Mouse (Mus musculus) cerebellum, postnatal 14 days (tissue): ENCODE results near the gene C130026I21Rik.
A peak's percentile ranks its signal among the peaks of the same experiment; 100 is the strongest.
"Not testable (repeated sequence)": the region's sequence is repeated elsewhere in the genome, so short reads cannot be mapped to it uniquely, and the experiment has no call there.

Experiments used
- DNase-seq, 2 experiments: peaks; one replicate each; pipeline ENCODE4 v3.0.0; 2021; ENCODE audit warnings: mixed read lengths in 2 of 2

C130026I21Rik gene

DNA sequence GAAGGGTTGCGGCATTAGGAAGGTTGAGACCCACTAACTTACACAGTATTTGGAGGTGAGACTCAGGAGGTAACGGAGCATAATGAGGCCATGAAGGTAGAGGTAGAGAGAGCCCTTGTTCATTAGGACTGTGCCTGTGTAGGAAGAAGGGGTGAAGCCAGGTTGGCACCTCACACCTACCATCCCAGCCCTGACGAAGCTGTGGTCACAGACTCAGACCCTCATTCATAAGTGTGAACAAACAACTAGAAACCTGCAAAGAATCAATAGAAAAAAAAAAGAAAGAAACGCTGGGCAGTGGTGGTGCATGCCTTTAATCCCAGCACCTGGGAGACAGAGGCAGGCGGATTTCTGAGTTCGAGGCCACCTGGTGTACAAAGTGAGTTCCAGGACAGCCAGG lies 152.0 kb downstream of the C130026I21Rik start:
- not testable (repeated sequence) for DNase-seq

DNA sequence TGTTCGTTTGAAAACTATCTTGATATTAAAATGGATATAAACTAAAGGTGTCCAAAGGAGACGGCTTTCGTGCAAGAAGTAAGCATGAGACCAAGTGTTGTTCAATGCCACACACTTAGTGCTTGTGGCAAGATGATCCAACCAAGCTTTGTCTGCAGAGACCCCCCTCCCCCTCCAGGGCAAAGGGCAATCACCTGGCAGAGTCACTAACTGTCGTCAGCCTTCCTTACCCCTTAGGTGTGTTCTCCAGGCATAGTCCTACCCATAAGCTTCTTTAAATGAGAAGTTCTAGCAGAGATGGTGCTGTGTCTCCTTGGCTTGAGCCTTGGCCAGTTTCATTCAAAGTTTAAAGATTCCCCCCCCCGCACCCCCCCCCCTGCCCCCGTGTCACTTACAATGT lies 152.8 kb downstream of the C130026I21Rik start:
- DNase-seq: not testable (repeated sequence)

DNA sequence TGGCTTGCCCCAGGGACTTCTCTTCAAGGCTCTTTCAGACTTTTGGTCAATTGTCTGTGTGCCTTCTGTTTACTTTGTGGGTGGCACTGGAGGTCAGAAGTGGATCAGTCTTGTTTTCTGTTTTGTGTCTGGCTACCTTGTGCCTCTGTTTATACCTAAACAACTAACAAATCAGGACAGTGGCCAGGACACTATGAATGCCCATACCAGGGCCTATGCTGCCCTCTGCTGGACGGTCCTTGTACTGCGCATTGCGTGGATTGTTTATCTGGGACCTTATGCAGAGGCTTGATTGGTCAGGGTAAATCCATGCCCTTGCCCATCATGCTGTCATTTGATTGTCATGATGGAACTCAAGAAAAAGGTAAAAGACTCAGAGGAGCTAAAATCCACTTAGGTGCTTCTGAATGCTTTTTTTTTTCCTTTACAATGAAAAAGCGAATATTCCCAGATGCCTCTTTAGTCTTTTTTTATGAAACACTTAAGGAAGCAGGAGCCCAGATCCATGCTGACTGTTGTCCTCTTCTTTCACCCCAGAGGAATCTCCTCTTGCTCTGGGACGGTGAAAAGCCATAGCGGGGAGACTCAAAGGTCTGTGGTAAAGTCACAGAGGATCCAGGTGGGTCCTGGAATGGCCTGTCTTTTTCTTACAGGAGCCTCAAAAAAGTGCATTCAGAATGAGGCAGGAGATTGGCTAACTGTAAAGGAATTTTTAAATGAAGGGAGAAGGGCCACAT lies 155.5 kb downstream of the C130026I21Rik start:
- peak; percentile 35 to 60 for DNase-seq

DNA sequence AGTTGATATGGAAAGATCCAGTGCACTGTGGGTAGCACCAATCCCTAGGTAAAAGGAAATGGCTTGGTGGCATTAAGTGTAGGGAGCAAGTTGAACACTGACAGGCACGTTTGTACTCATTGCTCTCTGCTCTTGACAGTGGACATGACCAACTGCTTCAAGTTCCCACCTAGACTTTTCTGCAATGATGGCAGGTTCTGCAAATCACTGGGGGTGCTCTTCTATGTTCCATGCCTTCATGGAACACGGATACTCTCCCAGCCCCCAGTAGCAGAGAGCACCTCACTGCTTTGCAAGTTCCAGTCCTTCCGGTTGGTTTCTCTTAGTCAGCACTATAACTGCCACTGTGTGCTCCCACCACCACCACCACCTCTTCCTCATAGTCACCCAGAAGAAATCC lies 156.3 kb downstream of the C130026I21Rik start:
- DNase-seq: not testable (repeated sequence)

DNA sequence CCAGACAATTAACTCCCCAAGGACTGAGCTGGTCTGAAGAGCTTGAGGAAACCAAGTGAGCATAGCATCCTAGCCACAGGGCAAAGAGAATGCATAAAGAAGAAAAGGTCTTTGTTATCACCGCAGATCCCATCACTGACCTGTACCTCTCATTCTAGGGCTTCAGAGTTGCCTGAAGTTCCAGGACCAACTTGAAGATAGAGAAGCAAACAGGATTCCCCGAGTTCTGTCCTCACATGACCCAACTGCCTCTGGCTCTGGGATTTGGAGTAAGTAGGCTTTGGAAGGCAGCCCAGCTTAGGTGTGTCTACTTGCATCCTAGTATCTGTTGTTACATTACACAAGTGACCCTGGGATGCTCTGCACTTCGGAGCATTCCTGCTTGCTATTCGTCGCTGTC lies 157.5 kb downstream of the C130026I21Rik start:
- DNase-seq: not testable (repeated sequence)

DNA sequence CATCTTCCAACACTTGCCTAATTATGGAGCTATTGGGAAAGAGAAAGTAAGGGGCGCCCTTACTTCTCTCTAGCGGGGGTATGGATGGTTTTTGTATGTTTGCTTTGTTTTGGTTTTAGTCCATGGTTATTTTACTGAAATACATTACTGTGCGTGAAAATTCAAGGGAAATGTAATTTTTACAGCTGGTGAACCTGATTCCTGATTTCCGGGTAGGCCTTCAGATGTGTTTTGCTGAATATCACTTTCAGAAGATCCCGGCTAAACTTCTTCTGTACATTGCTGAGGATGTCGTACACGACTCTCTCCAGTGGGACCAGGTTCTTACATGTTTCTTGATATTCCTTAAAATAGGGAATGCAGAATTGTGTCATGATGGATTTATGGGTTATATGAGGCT lies 158.1 kb downstream of the C130026I21Rik start:
- DNase-seq: not testable (repeated sequence)

DNA sequence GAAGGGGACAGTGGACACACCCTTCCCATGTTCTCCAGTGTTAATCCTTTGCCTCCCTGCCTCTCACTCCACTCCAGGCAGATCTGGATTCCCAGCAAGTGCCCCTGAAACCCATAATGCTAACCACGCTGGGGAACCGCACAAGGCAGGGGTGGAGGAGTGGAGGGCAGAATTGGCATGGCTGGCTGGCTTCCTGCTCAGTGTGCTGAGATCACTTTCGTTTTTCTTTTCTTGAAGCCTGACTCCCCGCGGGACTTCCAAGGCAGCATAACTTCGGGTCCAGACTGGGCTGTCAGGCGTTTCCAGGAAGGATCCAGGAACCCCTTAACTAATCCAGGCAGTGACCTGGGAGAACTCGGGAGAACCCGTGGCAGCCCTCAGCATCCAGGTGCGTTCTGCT lies 158.8 kb downstream of the C130026I21Rik start:
- not testable (repeated sequence) for DNase-seq

DNA sequence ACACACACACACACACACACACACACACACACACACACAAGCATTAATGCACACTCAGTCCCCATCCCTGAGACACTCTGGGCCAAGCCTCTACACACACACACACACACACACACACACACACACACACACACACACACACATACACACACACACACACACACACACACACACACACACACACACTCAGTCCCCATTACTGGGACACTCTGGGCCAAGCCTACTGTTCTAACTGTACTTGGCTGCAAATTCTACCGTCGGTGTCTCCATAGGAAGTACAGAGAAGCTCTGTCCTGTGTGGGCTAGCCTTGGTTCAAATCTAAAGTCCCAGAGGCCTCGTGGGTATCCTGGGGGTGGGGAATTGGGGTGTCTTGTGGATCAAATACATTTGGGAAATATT lies 159.5 kb downstream of the C130026I21Rik start:
- not testable (repeated sequence) for DNase-seq

DNA sequence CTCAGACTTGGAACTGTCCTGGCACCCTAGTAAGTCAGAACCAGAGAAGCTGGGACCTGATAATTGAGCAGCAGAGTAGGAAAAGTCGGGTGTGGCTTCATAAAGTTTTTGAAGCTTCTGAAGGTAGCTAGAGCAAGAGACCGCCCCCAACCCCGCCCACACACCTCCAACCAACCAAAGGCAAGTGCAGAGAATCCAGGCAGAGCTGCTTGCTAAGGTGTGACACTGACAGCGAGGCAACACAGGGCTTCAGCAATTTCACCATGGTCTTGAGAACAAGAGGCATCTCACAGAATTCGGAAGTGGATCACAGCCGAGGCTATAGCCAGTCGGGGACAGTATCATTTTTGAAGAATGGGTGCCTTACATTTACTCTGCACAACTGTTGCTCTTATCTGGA lies 160.6 kb downstream of the C130026I21Rik start, which contains the start of gene A530032D15Rik:
Gene A530032D15Rik, minus strand, starts transcription at position 101 of the 400 bp plus-strand sequence.
- not testable (repeated sequence) for DNase-seq

DNA sequence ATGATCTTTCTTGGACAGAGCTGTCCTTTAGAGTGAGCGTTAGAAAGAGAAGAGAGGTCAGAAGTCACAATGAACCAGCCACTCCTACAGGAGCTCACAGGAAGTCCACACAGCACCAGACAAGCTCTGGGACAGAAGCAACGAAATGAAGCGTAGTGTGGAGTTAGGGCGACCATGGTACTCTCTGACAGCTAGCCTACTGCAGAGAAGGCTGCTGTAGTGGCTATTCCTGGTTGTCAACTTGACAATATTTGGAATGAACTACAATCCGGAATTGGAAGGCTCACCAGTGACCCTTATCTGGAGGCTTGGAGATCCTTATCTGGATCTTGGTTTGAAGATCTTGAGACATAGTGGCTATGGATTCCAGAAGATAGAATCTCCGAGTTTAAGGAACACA lies 164.4 kb downstream of the C130026I21Rik start:
- DNase-seq: not testable (repeated sequence)

DNA sequence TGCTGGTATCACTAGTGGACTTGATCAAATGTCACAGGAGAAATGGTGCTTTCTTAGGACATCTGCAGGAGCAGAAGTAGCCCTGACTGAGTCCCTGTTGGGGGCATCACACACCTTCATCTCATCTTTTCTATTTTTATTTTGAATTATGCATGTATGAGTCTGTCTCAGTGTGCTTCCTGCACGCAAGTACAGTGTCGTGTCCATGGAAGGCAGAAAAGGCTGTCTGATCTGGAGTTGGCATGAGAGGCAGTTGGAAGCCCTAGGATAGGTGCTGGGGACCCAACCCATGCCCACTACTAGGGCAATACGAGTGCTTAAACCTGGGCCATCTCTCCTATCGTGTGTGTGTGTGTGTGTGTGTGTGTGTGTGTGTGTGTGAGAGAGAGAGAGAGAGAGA lies 165.0 kb downstream of the C130026I21Rik start:
- not testable (repeated sequence) for DNase-seq

DNA sequence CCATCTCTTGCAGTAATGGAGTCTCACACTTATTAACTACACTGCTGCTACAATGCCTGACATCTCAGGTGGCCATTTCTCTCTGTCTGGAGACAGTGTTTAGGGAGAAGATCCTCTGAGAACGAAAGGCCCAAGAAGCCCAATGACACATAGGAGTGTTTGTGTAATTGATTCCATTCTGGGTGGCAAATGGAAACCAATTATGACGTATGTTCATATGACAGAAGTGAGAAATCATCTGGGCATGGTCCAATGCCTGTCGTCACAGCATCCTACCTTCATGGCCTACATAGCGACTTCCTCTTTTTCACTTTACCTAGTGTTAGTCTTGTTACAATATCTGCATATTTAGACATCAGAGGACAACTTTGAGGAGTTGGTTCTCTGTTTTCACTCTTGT lies 168.6 kb downstream of the C130026I21Rik start:
- not testable (repeated sequence) for DNase-seq

DNA sequence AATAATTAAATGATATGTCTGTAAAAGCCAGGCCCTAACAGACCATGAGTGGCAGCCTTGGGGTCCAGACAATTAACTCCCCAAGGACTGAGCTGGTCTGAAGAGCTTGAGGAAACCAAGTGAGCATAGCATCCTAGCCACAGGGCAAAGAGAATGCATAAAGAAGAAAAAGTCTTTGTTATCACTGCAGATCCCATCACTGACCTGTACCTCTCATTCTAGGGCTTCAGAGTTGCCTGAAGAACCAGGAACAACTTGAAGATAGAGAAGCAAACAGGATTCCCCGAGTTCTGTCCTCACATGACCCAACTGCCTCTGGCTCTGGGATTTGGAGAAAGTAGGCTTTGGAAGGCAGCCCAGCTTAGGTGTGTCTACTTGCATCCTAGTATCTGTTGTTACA lies 170.5 kb downstream of the C130026I21Rik start, which contains the start of gene Gm10553:
Gene Gm10553, plus strand, starts transcription at position 301 of the 400 bp plus-strand sequence.
- not testable (repeated sequence) for DNase-seq

DNA sequence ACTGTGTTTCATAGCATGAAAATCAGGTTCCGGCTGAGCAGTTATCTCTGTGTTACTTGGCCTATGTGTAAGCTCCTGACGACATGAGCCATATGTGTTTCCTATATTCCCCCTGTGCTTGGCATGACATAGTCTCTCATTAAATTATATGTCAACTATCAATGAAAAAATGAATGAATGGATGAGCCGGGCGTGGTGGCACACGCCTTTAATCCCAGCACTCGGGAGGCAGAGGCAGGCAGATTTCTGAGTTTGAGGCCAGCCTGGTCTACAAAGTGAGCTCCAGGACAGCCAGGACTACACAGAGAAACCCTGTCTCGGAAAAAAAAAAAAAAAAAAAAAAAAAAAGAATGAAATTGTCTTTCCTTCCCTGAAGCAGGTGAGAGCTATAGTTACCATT lies 171.3 kb downstream of the C130026I21Rik start:
- not testable (repeated sequence) for DNase-seq

DNA sequence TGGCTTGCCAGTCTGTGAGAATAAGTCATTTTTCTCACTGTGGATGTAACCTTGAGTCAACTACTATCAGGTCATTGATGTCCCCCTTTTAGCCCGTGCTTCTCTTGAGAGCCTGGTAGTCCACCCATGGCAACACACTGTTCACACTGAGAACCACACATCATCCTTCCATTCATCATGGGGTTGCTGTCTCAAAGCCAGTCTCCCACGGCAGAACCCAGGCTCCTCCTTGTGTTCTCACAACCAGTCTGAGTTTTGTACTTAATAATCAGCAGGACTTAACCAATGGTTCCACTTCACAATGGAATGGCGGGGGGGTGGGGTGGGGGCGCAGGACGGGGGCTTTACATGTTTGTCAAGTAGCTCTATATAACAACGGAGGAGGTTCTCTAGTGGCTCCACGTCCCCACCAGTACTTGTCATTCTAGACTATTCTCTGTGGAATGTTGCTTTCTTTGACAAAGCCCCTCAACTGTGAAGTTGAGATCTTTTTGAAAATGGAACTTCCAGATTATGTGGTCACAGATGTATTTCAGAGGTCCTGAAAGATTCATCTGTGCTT lies 177.3 kb downstream of the C130026I21Rik start:
- not testable (repeated sequence) for DNase-seq

DNA sequence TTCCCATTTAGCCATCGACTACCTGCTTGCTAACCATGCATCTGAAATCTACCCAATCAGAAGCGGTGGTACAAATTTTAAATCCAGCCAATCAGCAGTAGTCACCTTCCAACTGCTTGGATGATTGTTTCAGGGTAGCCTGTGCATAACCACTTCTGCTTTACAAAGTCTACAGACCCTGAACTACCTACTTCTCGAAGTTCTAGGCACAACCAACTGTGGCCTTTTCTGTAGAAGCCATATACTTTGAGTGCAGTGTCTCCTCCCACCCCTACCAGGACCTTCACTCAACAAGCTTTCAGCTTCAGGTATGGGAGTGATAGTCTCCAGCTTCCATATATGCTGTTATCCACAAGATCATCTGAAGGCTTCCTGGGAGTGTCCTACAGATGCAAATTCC lies 178.2 kb downstream of the C130026I21Rik start:
- DNase-seq: not testable (repeated sequence)

DNA sequence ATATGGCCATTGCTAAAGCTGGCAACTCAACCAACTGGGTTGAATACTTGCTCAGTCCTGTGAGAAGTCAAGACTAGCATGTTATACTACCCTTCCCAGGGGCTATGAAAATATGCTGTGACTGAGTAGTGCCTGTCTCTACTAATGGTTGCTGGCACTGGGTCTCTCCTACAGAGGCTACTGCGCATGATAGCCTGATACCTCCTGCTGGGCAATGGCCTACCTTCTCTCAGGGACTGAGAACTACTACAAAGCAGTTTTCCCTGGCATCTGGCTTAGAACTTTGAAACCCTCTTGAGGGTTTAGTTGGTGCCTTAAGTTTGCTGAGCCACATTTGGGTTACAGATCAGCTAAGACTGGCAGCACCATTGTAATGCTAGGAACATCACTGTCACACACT lies 184.2 kb downstream of the C130026I21Rik start:
- DNase-seq: not testable (repeated sequence)

DNA sequence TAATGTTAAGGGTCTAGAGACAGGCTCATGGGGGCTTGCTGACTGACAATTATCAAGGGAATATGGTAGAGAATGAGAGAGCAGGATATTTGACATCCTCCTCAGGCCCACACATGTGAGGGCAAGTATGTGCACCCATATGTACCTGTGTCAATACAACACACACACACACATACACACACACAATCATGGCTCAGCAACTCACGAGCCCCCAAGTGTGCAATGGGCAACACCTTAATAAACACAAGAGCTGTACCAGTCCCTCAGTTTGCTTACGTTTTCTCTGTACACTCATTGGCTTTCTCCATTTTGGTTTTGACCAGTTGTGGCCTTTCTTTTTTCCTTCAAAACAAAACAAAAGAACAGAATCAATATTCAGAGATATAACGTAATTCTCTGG lies 185.6 kb downstream of the C130026I21Rik start:
- not testable (repeated sequence) for DNase-seq

DNA sequence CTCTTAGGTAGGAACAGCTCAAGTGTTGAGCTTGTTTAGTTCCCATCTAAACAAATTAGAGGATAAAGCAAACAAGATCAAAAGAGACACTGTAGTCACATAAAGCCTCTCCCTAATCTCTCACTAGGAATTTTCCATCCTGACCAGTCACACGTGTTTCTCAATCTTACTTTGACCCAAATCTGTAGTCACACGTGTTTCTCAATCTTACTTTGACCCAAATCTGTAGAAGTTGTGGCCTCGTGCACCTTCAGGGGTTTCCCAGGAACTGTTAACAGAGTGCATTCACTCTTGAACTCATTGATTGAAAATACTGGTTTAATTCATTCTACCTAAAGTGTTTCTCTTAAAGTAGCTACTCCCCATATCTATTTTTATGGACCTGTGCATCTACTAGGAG lies 197.3 kb downstream of the C130026I21Rik start:
- DNase-seq: not testable (repeated sequence)

DNA sequence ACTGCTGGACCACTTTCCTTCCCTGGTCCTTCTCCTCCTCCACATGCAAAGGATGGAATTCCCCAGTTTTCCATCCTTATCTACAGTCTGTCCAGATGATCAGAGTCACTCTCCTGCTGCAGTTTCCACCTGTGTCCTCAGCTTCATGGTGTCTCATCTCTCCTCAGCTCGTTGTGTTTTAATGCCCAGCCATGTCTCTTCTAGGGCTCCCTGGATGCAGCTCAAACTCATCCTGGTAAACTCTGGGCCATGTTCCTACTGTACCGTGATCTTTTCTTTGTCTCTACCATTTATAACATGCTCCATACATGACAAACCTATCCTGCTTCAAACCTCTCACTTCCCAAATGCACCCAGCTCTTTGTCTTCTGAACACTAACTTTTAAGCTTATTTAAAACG lies 198.7 kb downstream of the C130026I21Rik start:
- not testable (repeated sequence) for DNase-seq

DNA sequence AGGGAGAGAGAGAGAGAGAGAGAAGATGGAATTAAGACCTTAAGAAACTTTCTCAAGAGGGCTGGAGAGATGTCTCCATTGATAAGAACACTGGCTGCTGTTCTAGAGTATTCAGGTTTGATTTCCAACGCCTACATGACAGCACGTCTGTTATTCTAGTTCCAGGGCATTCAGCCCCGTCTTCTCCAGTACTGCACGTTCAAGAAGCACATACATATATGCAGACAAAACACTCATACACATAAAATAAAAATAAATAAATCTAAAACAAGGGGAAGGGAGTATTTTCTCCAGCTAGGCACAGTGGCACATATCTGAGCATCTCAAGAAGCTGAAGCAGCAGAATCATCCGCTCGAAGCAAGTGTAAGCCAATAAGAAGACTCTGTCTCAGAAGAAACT lies 234.6 kb downstream of the C130026I21Rik start:
- not testable (repeated sequence) for DNase-seq

DNA sequence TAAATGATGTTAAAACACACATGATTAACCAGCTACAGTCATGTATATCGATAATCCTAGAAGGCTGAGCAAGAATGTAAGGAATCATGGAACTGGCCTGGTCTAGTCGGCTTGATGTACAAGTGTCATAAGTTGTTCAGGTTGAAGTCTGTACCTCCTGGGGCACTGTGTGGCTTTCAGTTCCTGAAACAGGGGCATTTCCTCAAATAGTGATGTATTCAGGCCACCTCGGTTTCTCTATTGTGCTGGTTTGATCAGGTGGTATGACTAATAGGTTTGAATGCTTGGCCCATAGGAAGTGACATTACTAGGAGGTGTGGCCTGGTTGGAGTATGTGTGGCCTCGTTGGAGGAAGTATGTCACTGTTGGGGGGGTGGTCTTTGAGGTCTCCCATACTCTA lies 236.0 kb downstream of the C130026I21Rik start:
- DNase-seq: not testable (repeated sequence)

DNA sequence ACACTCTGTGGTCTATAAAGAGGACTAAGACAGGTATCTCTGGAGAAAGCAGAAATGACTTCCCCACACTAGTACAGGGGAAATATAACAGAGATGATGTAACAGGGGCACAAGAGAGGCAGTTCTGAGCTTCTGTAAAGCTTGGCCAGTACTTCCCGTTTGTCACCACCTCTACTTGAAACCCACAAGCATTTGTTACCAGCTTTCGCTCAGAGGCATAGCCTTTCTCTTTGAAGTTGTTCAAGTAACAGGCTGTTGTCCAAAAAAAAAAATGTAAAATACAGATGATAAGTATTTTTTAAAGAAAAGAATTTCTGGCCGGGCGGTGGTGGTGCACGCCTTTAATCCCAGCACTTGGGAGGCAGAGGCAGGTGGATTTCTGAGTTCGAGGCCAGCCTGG lies 236.8 kb downstream of the C130026I21Rik start:
- not testable (repeated sequence) for DNase-seq

DNA sequence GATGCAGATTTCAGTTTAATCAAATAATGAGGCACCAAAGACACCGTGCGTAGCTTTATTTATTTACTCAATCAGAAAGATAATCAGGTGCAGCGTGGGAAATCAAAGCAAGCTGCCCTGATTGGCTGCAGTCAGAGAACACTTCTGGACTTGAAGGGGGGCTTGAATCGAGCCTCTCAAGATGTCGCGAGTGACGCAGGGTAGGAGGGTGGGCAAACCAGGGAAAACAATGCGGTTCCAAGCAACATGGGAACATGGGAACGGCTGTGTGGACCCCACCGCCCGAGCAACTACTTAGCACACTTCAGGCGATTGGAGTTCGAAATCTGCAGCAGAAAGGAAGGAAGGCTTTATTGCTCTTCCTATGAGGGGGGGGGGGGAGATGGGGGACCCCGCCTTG lies 240.2 kb downstream of the C130026I21Rik start:
- DNase-seq: not testable (repeated sequence)
